Mouse (Mus musculus): ENCODE results near the gene Rftn1.

The Rftn1 gene

DNA sequence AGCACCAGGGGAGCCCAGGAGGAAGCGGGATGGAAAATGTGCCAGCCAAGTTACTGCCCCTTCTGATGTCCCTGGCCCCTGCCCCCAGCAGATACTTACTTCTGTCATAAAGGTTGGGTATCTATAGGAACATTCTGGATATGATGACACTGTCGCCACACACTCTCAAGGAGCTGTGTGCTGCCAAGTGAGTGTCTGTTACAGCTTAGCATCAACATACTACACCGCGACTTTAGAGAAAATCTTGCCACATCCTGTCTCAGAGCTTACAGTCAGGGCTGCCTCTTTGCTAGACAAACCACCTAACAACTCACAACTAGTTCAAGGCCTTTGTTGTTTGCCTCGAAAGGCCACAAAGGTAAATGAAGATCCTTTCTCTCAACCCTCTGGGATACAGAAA lies 96.4 kb downstream of the Rftn1 start:
- no peak for DNase-seq (ENCODE audit: low spot score in 2 of 2)

DNA sequence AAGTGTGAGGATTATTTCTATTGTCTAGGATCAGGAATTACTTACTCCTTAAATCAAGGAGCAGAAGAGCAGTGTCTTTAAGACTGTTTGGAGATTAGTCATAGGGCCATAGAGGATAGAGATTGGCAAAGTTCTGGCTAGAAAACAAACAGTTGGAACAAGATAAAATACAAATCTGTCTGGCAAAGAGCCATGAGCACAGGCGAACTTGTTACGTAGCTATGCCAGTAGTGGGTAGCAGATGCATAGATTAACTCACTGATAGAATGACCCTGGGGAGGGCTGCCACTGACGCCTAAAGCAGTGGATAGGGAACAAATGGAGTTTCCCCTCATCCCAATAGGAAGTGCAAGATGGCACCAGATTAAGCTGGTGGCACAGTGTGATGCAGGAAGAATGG lies 97.1 kb downstream of the Rftn1 start:
- DNase-seq (ENCODE audit: low spot score in 2 of 2): no peak

DNA sequence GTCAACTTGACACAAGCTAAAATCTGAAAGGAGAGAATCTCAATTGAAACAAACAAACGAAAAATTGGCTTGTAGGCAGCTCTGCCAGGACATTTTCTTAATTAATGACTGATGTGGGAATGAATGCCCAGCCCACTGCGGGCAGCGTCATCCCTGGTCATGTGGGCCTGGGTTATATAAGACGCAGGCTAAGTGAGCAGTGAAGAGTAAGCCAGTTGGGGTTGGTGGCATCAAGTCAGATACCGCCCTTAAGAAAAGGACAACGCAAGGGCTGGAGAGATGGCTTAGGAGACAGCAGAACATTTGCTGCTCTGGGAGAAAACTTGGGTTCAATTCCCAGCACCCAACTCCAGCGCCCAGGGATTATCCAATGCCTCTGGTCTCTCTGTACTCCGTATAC lies 97.6 kb downstream of the Rftn1 start:
- DNase-seq (ENCODE audit: low spot score in 2 of 2): no peak

DNA sequence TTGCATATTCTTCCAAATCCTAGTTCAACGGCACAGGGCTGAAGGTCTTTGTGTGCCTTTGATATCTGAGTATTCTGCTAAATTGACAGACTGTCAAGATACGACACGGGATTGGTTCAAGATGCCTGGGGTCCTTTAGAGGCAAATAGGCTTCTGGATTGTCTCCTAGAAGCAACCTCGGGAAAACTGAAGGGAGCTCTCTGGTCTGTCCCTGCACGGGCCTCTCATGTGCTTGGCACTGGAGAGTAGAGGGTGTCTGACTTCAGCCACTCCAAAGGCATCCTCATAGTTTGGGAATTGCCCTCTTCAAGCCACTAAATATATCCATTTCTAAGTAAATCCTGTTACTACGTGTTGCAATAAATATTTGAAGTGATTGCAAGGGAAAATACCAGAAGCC lies 98.6 kb downstream of the Rftn1 start:
- no peak for DNase-seq (ENCODE audit: low spot score in 2 of 2)

DNA sequence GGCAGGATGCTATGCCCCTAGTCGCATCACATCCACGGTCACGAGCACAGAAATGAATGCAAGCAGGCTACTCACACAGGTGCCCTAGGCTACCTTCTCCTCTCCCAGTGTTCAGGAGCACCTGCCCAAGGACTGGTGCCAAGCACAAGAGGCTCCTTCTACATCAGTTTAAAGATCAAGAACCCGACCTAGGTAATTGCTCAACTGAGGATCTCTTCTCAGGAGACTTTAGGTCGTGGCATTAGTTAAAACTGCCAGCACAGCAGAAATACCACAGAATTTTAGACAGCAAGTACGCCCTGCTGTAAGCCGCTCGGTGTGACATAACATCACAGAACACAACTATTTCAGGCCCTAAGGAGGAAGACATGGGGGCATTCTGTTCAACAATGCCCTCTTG lies 100.7 kb downstream of the Rftn1 start:
- no peak for DNase-seq (ENCODE audit: low spot score in 2 of 2)

DNA sequence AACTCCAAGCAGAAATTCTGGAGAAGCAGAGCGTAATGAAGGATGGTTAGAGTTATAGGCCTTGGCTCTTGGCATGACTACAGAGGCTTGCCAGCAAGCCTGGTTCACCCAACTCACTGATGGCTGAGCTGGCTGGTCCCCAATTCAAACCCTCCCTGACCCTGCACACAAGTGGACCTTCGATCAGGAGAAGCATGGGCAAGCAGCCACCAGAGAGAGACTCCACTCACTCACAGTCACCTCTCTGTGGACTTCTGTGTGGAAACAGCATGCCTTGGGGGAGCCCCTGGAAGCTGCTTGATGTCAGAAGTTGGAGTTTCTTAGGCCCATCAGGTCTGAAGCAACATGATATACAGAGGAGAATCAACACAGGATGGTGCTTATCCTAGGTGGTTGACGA lies 102.4 kb downstream of the Rftn1 start:
- DNase-seq (ENCODE audit: low spot score in 2 of 2): no peak

DNA sequence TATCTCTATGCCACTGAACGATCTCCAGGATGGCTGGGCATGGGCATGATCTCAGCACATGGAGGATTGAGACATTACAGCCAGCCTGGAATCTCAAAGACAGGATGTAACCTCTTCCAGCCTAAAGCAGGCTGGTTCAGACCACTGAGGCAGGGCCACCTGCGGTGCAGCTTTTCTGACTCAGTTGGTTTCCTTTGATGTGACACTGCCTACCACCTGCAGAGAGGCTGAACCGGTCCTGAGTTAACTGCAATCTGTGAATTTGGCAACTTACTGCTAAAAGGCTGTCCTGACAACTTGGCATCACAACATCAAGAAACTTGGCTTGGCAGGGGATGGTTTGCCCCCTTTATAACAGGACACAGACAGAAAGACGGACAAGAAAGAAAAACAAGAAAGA lies 103.6 kb downstream of the Rftn1 start:
- DNase-seq (ENCODE audit: low spot score in 2 of 2): no peak

DNA sequence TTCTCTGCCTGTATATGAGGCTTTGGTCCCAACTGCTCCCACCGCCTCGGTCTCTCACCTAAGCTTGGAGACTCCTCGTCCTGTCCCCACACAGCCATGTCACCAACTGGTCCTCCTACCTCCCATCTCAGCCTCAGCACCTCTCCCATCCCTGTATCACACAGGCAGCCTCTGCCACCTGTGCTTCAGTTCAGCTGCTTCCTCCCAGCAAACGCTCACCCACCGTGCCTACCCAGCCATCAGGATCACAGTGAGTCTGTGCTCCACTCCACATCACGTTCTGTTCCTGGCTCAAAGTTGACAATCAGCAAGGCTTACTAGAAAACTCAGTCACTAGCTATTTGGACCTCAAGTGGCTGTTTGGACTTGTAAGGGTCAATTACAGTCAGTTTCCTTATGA lies 105.8 kb downstream of the Rftn1 start:
- DNase-seq (ENCODE audit: low spot score in 2 of 2): no peak

DNA sequence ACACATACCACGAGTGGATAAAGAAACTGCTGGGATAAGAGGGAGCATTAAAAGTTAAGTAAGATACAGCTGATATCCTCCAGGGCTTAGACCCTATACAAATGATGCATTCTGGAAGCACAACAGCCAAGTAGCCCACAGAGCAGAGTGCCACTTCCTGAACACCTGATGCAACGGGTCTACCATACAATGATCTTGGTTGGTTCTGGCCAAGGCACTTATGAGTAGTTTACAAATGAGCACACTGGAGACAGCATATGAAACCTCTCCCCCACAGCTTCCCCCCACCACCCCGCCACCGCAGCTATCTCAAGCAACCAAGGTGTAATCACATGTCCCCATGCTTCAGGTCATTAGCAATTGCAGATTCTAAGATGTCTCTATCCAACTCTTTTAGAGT lies 106.5 kb downstream of the Rftn1 start:
- no peak for DNase-seq (ENCODE audit: low spot score in 2 of 2)

DNA sequence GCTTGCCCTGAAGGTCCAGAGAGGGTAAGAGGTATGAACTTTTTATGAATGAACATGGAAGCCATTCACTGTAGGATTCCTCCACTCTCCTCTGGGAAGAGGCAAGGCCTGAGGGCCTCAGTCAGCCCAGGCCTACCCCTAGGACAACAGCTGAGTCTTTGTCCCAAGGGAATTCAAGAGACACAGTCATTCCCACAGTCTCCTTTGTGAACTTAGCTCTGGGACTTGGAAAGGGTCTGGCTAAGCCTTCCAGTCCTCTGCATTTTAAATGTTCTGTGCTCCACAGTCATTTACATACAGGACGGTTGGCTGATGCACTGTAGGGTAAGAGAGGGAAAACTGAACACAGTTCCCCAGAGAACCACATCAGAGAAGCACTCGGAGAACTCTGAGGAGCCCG lies 107.5 kb downstream of the Rftn1 start:
- DNase-seq (ENCODE audit: low spot score in 2 of 2): no peak

DNA sequence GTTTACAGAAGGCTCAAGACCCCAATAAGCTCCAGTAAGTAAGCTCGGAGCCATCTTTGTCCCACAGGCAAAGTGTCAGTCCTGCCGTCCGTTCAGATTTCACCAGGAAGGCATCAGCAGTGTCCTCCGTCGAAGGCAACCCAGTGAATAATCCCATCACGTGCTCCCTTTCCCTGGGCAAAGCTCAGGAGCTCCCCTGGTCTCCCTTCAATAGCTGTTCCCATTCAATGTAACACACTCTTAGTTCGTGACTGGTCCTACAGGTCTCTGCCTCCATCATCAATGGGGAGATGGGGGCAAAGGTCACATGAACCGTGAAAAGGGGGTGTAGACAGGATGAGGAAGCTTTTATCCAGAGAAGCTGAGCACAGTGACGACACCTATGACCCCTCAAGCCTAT lies 108.8 kb downstream of the Rftn1 start:
- no peak for DNase-seq (ENCODE audit: low spot score in 2 of 2)

DNA sequence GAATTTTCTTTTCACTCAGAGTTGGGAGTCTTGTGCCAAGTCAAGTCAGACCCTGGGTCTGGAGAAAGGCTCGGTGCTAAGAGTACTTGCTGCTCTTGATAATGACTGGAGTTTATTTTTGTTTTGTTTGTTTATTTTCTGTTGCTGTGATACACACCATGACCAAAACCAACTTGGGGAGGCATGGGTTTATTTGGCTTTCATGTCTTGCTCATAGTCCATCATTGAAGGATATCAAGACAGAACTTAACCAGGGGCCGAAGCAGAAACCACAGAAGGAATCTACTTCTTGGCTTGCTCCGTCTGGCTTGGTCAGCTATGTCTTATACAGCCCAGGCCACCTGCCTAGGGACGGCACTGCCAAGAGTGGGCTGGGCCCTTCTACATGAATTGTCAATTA lies 109.5 kb downstream of the Rftn1 start:
- peak in 1 of 2 experiments; percentile 55 for DNase-seq (ENCODE audit: low spot score in 2 of 2)

DNA sequence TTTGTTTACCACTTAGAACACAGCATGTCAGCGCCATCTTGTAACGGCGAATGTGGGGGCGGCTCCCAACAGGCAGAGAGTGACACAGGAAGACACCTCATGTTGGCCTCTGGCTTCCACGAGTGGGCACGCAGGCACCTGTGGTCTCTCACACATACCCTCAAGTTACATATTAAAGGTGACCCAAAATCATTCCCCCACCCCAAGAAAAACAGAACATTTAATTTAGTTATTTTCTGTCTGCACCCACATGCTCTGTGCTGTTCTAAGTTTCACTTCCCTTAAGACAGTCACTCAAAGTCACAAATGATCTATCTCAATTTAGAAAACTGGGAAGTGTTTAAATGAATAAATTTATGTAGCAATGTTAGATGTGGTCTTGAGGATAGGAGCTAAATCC lies 111.7 kb downstream of the Rftn1 start:
- DNase-seq (ENCODE audit: low spot score in 2 of 2): no peak

DNA sequence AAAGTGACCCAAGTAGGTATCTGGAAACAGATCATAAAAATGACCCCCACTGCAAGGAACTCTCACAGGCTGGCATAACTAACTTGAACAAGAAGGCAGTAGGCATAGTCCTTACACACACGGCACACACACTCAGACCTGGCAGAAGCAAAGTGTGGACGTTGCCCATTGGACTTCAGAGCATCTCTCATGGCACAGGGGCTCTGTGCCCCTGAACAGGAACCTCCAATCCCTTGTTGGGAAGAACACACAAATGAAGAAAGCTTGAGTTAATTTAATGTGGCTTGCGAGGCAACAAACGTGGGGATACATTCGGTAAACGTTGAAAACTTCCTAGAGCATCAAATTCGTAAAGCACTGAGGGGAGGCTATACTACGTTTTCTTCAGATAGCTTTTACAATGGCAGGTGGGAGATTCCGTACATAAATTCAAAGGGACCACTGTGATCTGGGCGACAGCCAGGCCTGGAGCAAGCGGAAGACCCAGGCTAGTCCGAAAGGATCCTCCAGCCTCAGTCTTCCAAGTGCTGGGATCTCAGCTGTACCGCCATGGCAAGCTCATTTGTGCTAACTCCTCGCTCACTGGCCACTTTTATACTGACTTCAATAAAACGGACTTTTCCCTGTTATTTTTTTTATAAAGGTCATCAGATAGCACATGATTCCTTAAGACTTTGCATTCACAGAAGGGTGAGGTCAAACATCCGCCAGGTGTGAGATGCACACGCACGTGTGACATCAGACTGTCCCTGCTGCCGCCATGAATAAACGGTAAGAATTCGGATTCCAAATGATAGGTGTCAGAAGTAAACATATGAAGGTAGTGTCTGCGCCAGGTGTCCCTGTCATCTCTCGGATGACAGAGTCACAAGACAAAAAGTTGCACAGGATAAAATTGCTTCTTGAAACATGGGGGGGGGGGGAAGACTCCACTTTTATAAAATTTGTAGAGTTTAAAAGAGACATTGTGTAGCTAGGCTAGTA lies 117.2 kb downstream of the Rftn1 start:
- DNase-seq (ENCODE audit: low spot score in 2 of 2): no peak

DNA sequence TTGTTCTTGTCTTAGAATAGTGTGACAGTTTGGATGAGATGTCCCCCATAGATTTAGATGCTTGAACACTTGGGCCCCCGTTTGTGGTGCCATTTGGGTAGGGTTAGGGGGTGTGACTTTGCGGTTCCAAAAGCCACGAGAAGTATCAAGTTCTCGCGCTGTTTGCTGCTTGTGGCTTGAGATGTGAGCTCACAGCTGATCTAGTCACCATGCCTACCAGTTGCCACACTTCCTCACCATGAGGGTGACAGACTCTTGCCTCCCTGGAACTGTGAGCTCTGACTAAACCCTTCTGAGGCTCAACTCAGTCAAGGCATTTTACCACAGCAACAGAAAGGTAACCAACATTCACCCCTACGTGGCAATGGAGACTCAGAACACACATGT lies 118.9 kb downstream of the Rftn1 start:
- DNase-seq (ENCODE audit: low spot score in 2 of 2): no peak

DNA sequence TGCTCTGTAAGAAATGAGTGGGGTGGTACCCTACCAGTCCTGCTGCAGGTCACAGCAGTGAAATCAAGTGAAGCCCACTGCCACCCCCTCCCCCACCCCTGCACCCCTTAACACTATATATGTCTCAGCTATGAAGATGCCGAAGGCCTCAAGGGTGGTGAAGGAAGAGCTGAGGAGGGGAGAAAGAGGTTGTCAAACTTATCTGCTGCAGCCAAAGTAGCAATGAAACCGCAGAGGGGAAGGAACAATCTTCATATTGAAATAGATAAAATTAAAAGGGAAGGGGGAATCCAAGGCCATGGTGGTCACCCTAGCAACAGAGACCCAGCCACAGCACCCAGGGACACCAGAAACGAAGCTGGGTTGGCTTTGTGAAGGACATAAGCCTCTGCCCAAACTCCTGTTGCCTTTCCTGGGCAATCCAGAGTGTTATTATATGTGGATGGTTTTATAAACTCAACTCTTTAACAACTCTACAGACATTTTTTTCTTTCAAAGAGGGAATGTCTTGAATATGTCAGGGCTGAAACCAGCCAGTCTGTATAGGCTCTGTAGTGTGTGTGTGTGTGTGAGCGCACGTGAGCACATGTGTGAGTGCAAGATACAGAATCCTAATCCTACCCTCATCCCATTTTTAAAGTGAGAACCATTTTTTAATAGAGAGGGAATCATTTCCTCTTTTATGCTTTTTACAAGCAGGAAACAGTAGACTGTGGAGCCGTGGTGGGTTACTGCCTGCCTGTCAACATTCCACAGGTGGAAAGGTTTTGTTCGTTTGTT lies 119.5 kb downstream of the Rftn1 start:
- no peak for DNase-seq (ENCODE audit: low spot score in 2 of 2)

DNA sequence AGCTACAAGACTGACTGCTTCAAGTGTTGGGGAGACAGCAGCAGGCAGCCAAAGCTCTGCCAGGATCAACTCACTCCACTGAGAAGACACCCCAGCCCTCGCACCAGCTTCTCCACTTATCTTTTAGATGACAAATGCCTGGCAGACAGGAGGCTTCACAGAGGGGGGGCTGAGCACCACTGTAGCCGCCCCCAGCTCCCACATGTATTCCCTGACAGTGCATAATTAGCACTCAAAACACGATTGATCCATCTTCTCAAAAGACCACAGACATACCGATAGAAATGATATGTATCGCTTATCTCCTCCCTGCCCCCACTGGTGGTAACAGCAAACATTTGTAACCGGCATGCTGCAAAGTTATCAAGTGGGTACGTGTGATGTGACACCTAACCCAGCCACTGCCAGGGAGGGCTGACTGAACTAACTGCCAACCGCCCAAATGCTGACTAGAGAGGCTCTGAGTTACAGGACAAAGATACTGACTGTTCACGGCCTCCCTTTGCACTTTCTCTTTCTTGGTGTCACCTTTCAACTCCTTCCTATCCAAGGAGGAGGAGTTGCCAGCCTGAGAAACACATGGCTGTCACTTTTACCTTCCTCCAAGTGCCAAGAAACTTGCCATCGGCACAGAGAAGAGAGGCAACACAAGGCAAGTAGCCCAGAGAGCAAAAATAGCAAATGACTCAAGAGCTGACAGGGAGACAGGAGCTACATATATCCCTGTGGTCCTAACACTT lies 120.4 kb downstream of the Rftn1 start:
- peak; percentile 64 to 74 for DNase-seq (ENCODE audit: low spot score in 2 of 2)

DNA sequence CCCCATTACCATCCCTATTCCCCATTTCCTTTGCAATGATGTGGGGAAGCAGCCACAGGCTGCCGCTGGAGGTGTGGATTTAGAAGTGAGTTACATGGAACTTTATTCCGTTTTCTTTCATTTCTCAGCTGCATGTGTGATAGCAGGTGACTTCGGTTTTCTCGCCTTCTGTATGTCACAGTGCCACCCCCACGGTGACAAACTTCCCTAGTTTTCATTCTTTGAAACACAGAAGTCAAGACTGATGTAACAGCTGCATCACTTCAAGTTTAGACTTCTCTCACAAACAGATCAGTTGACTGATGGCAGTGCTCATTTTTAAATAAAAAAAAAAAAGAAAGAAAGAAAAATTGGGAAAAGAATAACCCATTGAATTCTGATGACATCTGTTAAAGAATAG lies 121.3 kb downstream of the Rftn1 start:
- no peak for DNase-seq (ENCODE audit: low spot score in 2 of 2)

DNA sequence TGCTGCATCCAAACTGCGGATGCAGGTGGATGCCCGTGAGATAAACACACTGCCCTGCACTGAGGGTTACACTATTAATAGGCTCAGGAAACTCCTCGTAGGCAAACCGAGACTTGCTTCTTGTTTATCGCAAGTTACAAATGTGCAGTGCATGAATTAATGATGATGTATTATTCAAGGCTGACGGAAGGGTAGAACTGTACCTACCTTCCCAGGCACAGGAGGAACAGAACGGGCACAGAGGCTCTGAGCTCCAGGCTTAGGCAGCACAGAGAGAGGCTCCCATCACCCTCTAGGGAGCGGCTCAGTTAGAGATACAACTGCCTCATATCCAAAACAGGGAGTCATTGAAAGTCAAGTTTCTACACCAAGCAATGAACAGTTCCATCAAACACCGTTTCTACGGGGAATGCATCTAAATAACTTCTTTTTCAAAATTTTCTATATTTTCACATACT lies 121.8 kb downstream of the Rftn1 start:
- no peak for DNase-seq (ENCODE audit: low spot score in 2 of 2)

DNA sequence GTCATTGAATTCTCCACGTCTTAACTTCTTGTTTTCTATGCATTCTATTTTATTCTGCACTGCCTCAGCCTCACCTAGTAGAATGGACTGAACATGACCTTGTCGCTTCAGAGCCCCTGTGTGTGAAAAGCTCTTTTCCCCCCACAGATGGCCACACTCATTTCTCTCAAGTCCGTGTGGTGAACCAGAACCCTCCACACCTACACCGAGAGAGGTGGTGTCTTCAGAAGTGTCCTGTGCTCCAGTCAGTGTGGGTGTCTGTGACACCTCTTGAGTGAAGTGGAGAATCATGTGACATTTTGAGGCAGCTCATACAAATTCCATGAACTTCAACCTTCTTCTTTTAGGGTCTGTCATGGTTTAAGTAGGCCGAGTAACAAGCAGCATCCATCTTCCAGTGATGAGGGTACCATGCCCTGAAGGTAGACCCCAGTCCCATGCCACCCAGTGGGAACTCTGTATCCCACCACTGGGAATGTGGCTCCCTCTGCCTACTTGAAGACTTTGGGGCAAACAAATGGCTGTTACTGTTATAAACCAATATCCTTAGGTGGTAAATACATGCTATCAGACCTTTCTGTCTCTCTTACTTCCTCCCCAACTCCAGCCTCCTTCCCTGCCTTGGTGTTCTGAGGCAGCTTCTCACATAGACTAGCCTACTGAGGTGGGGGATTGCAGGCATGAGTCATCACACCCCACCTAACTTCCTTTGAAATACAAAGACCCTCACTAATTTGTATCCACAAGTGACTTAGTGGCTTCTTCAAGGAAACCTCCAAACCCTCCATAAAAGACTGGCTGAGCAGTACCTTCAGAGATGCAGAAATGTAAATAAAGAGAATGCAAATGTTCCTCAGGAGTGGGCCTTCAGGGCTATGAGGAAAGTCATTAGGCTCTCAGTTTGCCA lies 122.4 kb downstream of the Rftn1 start:
- no peak for DNase-seq (ENCODE audit: low spot score in 2 of 2)
